Mouse (Mus musculus) megakaryocyte, embryonic 14.5 days (primary cell): ENCODE measurements around the gene Ank.

Experiments
- FLI1 ChIP-seq: IDR thresholded peaks from 2 replicates; pipeline ENCODE4 v1.6.1; 2012; ENCODE audit warnings: low read length, inconsistent platforms, mixed read lengths
- GATA1 ChIP-seq: IDR thresholded peaks from 3 replicates; pipeline ENCODE4 v1.6.1; 2012; ENCODE audit warnings: mixed read lengths, low read length, inconsistent platforms, borderline replicate concordance

GRCm38 (mm10) chr15:27451760-27452159 is 14.7 kb upstream of the Ank start:
- TF ChIP-seq GATA1 (no peak), FLI1 (no peak)
